Mouse (Mus musculus) hindbrain, embryonic 15.5 days (tissue): ENCODE results near the gene Slc12a1. TPM values are rescaled to one million over a fixed set of nuclear protein-coding genes. Genes with fewer than 3 reads are reported as not detected.

Source experiments
- ATAC-seq: fragments of 200-750 bp; cut with Nextera tagmentation; 2 replicates; pipeline ENCODE4 v1.8.0; 2017; ENCODE audit warnings: low read depth, moderate number of reproducible peaks, moderate TSS enrichment; ENCODE audit not compliant: low FRiP score
- H3K27ac ChIP-seq: fragments of 300-500 bp; sonication (generic); replicated peaks from 2 replicates; pipeline ENCODE4 v1.5.1; 2015; ENCODE audit warnings: mild to moderate bottlenecking, inconsistent platforms
- H3K27me3 ChIP-seq: fragments of 300-500 bp; sonication (generic); 2 replicates; pipeline ENCODE4 v1.6.1; 2015; ENCODE audit warnings: control low read depth, inconsistent platforms
- H3K36me3 ChIP-seq: fragments of 300-500 bp; sonication (generic); 2 replicates; pipeline ENCODE4 v1.6.1; 2015; ENCODE audit warnings: control low read depth, inconsistent platforms
- H3K4me1 ChIP-seq: fragments of 300-500 bp; sonication (generic); replicated peaks from 2 replicates; pipeline ENCODE4 v1.6.1; 2015; ENCODE audit warnings: control low read depth, inconsistent platforms
- H3K4me2 ChIP-seq: fragments of 300-500 bp; sonication (generic); 2 replicates; pipeline ENCODE4 v1.6.1; 2015; ENCODE audit warnings: moderate library complexity, mild to moderate bottlenecking, inconsistent platforms
- H3K4me3 ChIP-seq: fragments of 300-500 bp; sonication (generic); 2 replicates; pipeline ENCODE4 v1.5.1; 2015; ENCODE audit warnings: mild to moderate bottlenecking, inconsistent platforms
- H3K9ac ChIP-seq: fragments of 300-500 bp; sonication (generic); 2 replicates; pipeline ENCODE4 v1.6.1; 2015; ENCODE audit warnings: inconsistent platforms
- H3K9me3 ChIP-seq: fragments of 300-500 bp; sonication (generic); 2 replicates; pipeline ENCODE4 v1.6.1; 2016; ENCODE audit warnings: control low read depth, inconsistent platforms
- WGBS: fragments of 180-500 bp; shearing (Covaris S2); methylation state at CpG from one replicate; pipeline ENCODE4 v1.1.7; 2015; 5-methylcytosine and 5-hydroxymethylcytosine counted together
- polyA plus RNA-seq: library from polyadenylated mRNA; unstranded; fragments of >200 nt; fragmentation: Nextera tagmentation; extraction: Ambion mirVana; gene quantifications from 2 replicates; pipeline ENCODE4 v1.2.1, GENCODE M21; 2015

Slc12a1 gene
- polyA plus RNA-seq, 1 experiment from 2014 or later, result 0.09 TPM

- Histone ChIP-seq H3K9me3 (no peaks in the 10 kb centered on the region), H3K27me3 (no peaks in the 10 kb centered on the region), H3K36me3 (0 out of 2 replicates have a peak, but pooled peaks cover 2% of the 10 kb centered on the region), H3K27ac (no peak overlapping the region), H3K4me3 (no peak overlapping the region), H3K4me1 (peaks cover 6% of the 10 kb centered on the region), H3K9ac (no peak overlapping the region), H3K4me2 (no peak overlapping the region)
- peak; percentile 75 for ATAC-seq
- 16% methylated on average over 5 of the region's 5 CpGs for WGBS
Measured at GRCm38 (mm10) chr2:125263056-125263455, 110.8 kb downstream of the Slc12a1 start.

GRCm38 (mm10) chr2:125263753-125264152, 111.4 kb downstream of the Slc12a1 start:
- no peak overlapping the region for H3K4me3 ChIP-seq
- peaks cover 6% of the 10 kb centered on the region for H3K4me1 ChIP-seq
- H3K36me3 ChIP-seq, result no peaks in the 10 kb centered on the region
- no peak for ATAC-seq
- no peaks in the 10 kb centered on the region for H3K9me3 ChIP-seq
- no peak overlapping the region for H3K27ac ChIP-seq
- no peak overlapping the region for H3K9ac ChIP-seq
- no peak overlapping the region for H3K4me2 ChIP-seq
- H3K27me3 ChIP-seq, result no peaks in the 10 kb centered on the region
- 10% methylated on average over 9 of the region's 9 CpGs for WGBS

GRCm38 (mm10) chr2:125268876-125269275, 116.6 kb downstream of the Slc12a1 start:
- no peak overlapping the region for H3K27ac ChIP-seq
- 77% methylated on average over 1 of the region's 1 CpGs for WGBS
- no peaks in the 10 kb centered on the region for H3K36me3 ChIP-seq
- H3K9ac ChIP-seq, result no peak overlapping the region
- no peak overlapping the region for H3K4me2 ChIP-seq
- H3K27me3 ChIP-seq, result no peaks in the 10 kb centered on the region
- no peak overlapping the region for H3K4me3 ChIP-seq
- no peaks in the 10 kb centered on the region for H3K9me3 ChIP-seq
- no peaks in the 10 kb centered on the region for H3K4me1 ChIP-seq
- ATAC-seq, result no peak

- ATAC-seq, result no peak
- H3K27ac ChIP-seq, result no peak overlapping the region
- H3K9ac ChIP-seq, result no peak overlapping the region
- no peak overlapping the region for H3K4me2 ChIP-seq
- H3K27me3 ChIP-seq, result no peaks in the 10 kb centered on the region
- H3K9me3 ChIP-seq, result no peaks in the 10 kb centered on the region
- no peaks in the 10 kb centered on the region for H3K4me1 ChIP-seq
- H3K36me3 ChIP-seq, result no peaks in the 10 kb centered on the region
- H3K4me3 ChIP-seq, result no peak overlapping the region
- 71% methylated on average over 5 of the region's 5 CpGs for WGBS
Measured at GRCm38 (mm10) chr2:125275617-125276016, 123.3 kb downstream of the Slc12a1 start.

DNA sequence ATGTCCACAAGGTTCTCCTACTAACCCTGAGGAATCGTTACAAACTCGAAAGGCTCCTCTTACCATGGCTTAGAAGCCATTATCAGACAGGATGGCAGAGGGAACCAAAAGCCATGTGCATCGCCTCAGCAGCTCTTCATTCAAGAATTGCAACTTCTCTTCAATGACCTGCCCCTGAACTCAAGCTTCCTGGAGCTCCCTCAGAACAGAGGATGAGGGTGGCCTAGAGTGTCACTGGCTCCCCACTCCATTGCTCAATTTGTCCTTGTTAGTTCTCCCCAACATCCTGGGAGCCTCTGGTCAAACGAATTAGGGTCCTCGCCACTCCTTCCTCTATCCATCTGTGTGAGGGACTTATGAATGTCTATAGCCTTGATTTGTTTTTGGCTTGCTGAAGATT, 124.4 kb downstream of the Slc12a1 start:
- Histone ChIP-seq H3K4me2 (no peak overlapping the region), H3K27me3 (no peaks in the 10 kb centered on the region), H3K27ac (no peak overlapping the region), H3K4me1 (no peaks in the 10 kb centered on the region), H3K9ac (no peak overlapping the region), H3K36me3 (no peaks in the 10 kb centered on the region), H3K4me3 (no peak overlapping the region), H3K9me3 (no peaks in the 10 kb centered on the region)
- 97% methylated on average over 5 of the region's 5 CpGs for WGBS
- ATAC-seq, result no peak

DNA sequence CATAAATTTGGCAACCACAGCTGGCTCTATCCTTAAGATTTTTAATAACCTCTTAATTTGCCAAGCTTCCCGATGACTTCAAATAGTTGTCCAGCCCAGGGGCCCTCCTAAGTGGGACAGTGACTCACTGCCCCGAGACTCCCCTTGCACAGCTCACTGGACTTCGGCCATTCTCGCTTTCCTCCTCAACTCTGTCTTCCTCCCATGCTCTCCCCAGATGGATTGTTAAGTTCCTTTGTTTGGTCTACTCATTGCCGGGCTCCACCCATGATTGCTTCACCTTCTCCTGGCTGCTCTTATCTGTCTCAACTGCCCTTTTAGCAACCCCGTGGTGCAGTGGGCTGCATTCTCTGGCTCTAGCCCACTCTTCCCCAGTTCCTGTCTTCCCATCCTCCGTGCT, 126.2 kb downstream of the Slc12a1 start:
- no peaks in the 10 kb centered on the region for H3K4me1 ChIP-seq
- no peak for ATAC-seq
- H3K9ac ChIP-seq, result no peak overlapping the region
- no peak overlapping the region for H3K4me2 ChIP-seq
- no peak overlapping the region for H3K4me3 ChIP-seq
- no peaks in the 10 kb centered on the region for H3K9me3 ChIP-seq
- H3K36me3 ChIP-seq, result no peaks in the 10 kb centered on the region
- no peaks in the 10 kb centered on the region for H3K27me3 ChIP-seq
- WGBS, result 81% methylated on average over 7 of the region's 7 CpGs
- no peak overlapping the region for H3K27ac ChIP-seq

Other genes with a start within 250 kb of the Slc12a1 start
- 4.5 and 6.1 TPM in 2 replicates for gene Slc24a5, start 84.4 kb upstream of the Slc12a1 start, polyA plus RNA-seq
- gene Myef2, start 28.8 kb upstream of the Slc12a1 start, polyA plus RNA-seq, result 181 and 187 TPM in 2 replicates
- gene Ctxn2, start 15.8 kb upstream of the Slc12a1 start, polyA plus RNA-seq, result 16.4 and 21.0 TPM in 2 replicates
- gene Dut, start 94.7 kb downstream of the Slc12a1 start, polyA plus RNA-seq, result 75.6 and 76.1 TPM in 2 replicates